Mouse (Mus musculus): ENCODE measurements around the gene Dmrtc2. TPM values are rescaled to one million over a fixed set of nuclear protein-coding genes. Genes with fewer than 3 reads are reported as not detected.

Dmrtc2 gene
- polyA plus RNA-seq, 1 experiment from 2014 or later, result 0.13 TPM

DNA sequence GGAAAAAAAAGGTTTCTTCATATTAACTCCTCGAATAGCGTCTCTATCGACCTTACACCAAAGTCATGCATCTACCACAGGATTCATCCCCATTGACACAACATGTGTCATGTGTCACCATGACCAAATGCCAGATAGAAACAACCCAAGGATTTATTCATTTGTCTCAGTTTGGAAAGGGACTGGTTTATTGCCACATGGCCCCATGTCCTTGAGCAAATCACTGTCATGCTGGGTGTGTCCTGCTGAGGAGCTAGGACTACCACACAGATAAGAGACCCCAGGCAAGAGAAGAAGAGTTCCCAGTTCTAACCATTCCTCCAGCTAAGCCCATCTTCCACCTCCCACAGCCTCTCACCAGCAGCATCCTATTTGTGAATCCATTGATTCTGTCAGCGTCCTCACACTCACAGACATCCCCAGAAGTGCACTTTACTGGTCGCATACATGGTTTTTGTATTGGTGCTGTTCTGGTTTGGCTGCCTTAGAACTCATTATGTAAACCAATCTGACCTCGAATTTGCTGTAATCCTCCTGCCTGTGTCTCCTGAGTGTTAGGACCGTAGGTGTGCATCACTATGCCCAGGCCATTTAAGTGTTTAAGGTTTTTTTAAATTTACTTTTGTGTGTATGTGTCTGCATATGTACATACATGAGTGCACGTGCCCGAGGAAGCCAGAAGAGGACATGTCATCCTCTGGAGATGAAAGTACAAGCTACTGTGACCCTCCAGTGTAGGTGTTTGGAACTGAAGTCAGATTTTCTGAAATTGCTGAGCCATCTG is 12.8 kb downstream of the Dmrtc2 start:
- ATAC-seq (replicated peaks), result no peak
- H3K36me3 ChIP-seq (replicated peaks), result peaks cover 8% of the 10 kb centered on the region
- H3K4me1 ChIP-seq, result peaks cover 23% of the 10 kb centered on the region
- no peak overlapping the region for H3K27ac ChIP-seq
- no peak overlapping the region for H3K9ac ChIP-seq
- H3K4me2 ChIP-seq, result no peak overlapping the region
- H3K9me3 ChIP-seq, result no peaks in the 10 kb centered on the region
- H3K27me3 ChIP-seq (replicated peaks), result no peaks in the 10 kb centered on the region
- 92% methylated on average over 9 of the region's 9 CpGs for WGBS
- no peak overlapping the region for H3K4me3 ChIP-seq

GRCm38 (mm10) chr7:24883896-24884692 is 14.2 kb downstream of the Dmrtc2 start, which contains the start of gene Rps19:
TSS of gene Rps19 (plus strand) at chr7:24884371.
- under 1% methylated on average over 57 of the region's 57 CpGs for WGBS
- Histone ChIP-seq H3K27me3 (replicated peaks) (no peaks in the 10 kb centered on the region), H3K9me3 (no peaks in the 10 kb centered on the region), H3K4me1 (peaks cover 23% of the 10 kb centered on the region), H3K36me3 (replicated peaks) (peaks cover 13% of the 10 kb centered on the region), H3K27ac (peak within 1 kb of the TSS; percentile 88), H3K4me3 (peak within 1 kb of the TSS; percentile 92), H3K4me2 (peak within 1 kb of the TSS; percentile 81), H3K9ac (peak within 1 kb of the TSS; percentile 99)
- ATAC-seq (replicated peaks), result peak; percentile 93

DNA sequence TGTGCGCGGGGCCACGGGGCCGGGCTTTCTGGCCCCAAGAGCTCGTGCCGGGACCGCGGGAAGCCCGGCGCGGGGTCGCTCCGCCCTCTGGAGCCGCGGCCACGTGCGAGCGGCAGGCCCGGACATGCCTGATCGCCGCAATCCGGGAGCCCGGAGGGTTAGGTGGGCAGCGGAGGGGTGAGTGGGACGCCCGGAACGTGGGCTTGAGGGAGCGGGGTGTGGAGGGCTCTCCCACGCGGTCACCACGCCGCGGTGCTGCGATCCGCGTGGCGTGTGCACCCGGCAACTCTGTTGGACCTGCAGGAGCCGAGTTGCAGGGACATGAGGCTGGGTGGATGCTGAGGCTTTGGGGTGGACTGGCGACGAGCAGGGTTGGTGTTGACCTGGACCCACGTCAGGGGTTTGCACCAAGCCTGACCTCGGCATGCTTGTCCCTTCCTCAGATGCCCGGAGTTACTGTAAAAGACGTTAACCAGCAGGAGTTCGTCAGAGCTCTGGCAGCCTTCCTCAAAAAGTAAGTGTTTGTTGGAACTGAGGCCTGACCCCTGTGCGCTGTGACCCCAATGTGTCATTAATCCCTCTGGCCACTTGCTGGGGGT is 14.9 kb downstream of the Dmrtc2 start:
- ATAC-seq (replicated peaks), result peak; percentile 16
- Histone ChIP-seq H3K9ac (peak overlapping the region; percentile 99), H3K27me3 (replicated peaks) (no peaks in the 10 kb centered on the region), H3K4me3 (peak overlapping the region; percentile 92), H3K27ac (peak overlapping the region; percentile 88), H3K9me3 (no peaks in the 10 kb centered on the region), H3K4me1 (peaks cover 23% of the 10 kb centered on the region), H3K36me3 (replicated peaks) (peaks cover 18% of the 10 kb centered on the region), H3K4me2 (peak overlapping the region; percentile 81)
- under 1% methylated on average over 47 of the region's 47 CpGs for WGBS

DNA sequence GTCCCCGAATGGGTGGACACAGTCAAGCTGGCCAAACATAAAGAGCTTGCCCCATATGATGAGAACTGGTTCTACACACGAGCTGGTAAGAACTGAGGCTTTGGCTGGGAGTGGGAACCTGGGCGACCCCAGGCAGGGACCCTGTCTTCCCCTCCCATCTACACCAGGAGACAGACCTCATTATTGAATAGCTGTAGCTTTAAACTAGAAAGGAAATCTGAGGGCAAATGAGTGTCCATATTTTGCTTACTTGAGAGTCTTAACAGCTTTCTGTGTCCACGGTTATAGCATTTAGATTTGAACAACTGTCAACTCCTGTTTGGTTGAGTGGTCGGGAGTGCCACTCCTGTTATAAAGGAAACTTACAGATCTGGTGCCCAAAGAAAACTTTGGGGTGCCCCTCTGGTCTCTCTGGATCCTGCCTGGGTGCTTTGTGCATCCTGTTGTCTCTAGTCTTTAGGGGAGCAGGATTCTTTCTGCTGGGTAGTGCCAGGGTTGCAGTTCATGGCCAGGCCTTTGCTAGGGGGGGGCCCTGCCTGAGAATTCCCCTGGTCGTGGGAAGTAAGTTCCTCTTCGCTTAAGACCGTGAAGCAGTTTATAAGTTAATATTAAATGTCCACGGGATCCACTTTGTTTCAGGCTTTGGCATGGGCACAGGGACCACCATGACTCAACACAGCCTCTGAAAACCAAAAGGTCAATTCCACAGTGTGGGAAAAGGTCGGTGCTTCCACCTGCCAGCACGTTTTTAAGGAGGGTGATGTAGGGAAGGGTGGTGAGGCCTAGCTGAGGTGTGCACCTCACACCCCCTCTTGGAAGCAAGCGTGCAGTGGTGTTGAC is 15.8 kb downstream of the Dmrtc2 start:
- H3K36me3 ChIP-seq (replicated peaks), result peaks cover 18% of the 10 kb centered on the region
- H3K9ac ChIP-seq, result peak overlapping the region; percentile 99
- no peaks in the 10 kb centered on the region for H3K9me3 ChIP-seq
- H3K4me2 ChIP-seq, result peak overlapping the region; percentile 81
- 45% methylated on average over 12 of the region's 12 CpGs for WGBS
- H3K4me1 ChIP-seq, result peaks cover 23% of the 10 kb centered on the region
- H3K27me3 ChIP-seq (replicated peaks), result no peaks in the 10 kb centered on the region
- ATAC-seq (replicated peaks), result no peak
- H3K4me3 ChIP-seq, result peak overlapping the region; percentile 92
- no peak overlapping the region for H3K27ac ChIP-seq

DNA sequence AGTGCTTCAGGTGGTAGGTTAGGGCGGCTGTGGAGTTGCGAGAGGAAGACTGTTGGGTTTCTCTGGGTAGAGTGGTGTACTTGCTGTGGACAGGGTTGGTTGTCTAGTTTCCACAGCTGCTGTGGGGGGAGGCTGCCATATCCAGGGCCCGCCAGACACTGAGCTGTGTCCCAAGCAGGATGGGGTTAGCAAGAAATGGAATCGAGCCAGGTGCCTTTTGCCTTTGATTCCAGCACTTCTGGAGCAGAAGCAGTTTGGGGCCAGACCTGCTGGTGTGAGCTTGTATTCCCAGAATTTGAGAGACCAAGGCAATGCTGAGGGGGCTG is 16.4 kb downstream of the Dmrtc2 start:
- peak overlapping the region; percentile 81 for H3K4me2 ChIP-seq
- peak overlapping the region; percentile 92 for H3K4me3 ChIP-seq
- H3K9ac ChIP-seq, result 0 out of 2 replicates have a peak overlapping the region, but pooled peaks have one; percentile 99
- peaks cover 18% of the 10 kb centered on the region for H3K36me3 ChIP-seq (replicated peaks)
- 76% methylated on average over 4 of the region's 4 CpGs for WGBS
- peaks cover 23% of the 10 kb centered on the region for H3K4me1 ChIP-seq
- ATAC-seq (replicated peaks), result no peak
- no peak overlapping the region for H3K27ac ChIP-seq
- H3K27me3 ChIP-seq (replicated peaks), result no peaks in the 10 kb centered on the region
- H3K9me3 ChIP-seq, result no peaks in the 10 kb centered on the region

GRCm38 (mm10) chr7:24887096-24887495 is 17.2 kb downstream of the Dmrtc2 start:
- Histone ChIP-seq H3K9ac (no peak overlapping the region; the same call in 1 of the 2 replicates), H3K4me3 (no peak overlapping the region), H3K27me3 (replicated peaks) (no peaks in the 10 kb centered on the region), H3K27ac (no peak overlapping the region), H3K36me3 (replicated peaks) (peaks cover 18% of the 10 kb centered on the region), H3K4me2 (no peak overlapping the region), H3K9me3 (no peaks in the 10 kb centered on the region), H3K4me1 (peaks cover 23% of the 10 kb centered on the region)
- ATAC-seq (replicated peaks), result no peak
- 78% methylated on average over 4 of the region's 4 CpGs for WGBS

DNA sequence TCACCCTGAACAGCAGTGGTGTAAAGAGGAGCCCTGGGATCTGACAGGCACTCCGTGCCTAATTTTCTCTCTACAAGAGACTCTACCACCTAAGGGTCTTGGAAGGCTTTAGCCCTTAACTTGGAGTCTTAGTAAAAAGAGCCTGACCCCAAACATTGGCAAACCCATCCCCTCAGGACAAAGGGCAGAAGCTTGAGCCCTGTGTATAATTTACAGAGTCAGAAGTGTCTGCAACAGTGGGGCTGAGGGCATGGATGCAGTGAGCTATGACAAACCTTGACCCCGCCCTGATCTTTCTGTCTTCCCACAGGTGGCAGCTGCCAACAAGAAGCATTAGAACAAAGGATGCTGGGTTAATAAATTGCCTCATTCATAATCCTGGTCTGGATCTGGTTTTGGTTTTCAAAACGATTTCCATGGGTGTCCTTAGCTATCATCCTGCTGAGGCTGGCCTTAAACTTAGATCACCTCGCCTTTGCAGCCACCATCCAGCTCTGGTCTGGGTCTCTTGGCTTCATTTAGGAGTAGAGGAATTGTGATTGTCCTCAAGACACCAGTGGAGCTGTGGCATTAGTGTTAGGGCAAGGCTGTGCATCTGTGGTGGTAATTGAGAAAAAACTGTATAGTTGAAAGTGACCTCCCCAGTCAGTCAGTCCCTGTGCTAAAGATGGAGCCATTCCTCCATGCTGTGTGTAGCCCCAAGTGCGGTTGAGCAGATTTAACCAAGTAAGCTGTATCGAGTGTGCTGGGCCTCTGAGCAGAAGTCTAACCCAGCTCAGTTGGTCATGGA is 19.8 kb downstream of the Dmrtc2 start:
- no peak overlapping the region for H3K4me2 ChIP-seq
- no peak overlapping the region for H3K27ac ChIP-seq
- no peaks in the 10 kb centered on the region for H3K27me3 ChIP-seq (replicated peaks)
- no peak overlapping the region for H3K9ac ChIP-seq
- H3K4me3 ChIP-seq, result no peak overlapping the region
- WGBS, result 82% methylated on average over 6 of the region's 6 CpGs
- ATAC-seq (replicated peaks), result no peak
- no peaks in the 10 kb centered on the region for H3K9me3 ChIP-seq
- peaks cover 23% of the 10 kb centered on the region for H3K4me1 ChIP-seq
- H3K36me3 ChIP-seq (replicated peaks), result peaks cover 18% of the 10 kb centered on the region

DNA sequence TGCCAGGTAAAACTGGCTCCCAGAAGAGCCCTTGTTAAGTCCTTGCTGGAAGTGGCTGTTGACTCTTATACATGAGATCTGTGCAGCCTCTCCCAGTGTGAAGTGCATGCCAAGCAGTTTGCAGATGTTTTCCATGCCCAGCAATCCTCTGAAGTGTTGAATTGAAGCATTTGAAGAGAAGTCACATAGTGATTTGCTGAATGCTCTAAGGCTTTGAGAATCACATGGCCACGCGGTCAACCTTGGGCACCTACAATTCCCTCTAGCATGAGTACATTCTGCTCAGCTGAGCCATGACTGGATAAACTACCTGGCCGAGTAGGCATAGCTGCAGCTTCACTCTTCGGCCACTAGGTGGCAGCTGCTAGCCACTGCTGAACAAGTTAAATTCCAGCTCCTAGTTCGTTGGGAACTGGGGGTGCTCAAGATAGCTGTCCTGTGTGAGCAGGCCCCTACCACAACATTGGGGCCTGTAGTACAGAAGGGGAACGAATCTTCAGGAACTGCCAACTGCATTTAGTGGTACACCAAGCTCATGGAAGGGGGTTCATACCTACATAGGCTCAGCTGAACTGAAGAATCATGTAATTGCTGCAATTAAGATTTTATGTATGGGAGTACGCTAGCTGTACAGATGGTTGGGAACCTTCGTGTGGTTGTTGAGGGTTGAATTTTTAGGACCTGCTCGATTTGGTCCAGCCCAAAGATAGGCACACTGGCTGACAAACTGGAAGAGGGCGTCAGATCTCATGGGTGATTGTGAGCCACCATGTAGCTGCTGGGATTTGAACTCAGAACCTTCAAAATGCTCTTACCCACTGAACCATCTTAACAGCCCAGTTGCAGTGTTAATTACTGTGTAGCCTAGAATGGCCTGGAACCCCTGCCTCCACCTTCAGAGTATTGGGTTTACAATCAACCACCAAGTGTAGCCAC is 20.7 kb downstream of the Dmrtc2 start:
- H3K36me3 ChIP-seq (replicated peaks), result peaks cover 18% of the 10 kb centered on the region
- H3K4me2 ChIP-seq, result no peak overlapping the region
- H3K4me3 ChIP-seq, result no peak overlapping the region
- no peak overlapping the region for H3K27ac ChIP-seq
- 29% methylated on average over 10 of the region's 10 CpGs for WGBS
- ATAC-seq (replicated peaks), result peak; percentile 50
- H3K9ac ChIP-seq, result no peak overlapping the region
- peaks cover 20% of the 10 kb centered on the region for H3K4me1 ChIP-seq
- no peaks in the 10 kb centered on the region for H3K27me3 ChIP-seq (replicated peaks)
- no peaks in the 10 kb centered on the region for H3K9me3 ChIP-seq

DNA sequence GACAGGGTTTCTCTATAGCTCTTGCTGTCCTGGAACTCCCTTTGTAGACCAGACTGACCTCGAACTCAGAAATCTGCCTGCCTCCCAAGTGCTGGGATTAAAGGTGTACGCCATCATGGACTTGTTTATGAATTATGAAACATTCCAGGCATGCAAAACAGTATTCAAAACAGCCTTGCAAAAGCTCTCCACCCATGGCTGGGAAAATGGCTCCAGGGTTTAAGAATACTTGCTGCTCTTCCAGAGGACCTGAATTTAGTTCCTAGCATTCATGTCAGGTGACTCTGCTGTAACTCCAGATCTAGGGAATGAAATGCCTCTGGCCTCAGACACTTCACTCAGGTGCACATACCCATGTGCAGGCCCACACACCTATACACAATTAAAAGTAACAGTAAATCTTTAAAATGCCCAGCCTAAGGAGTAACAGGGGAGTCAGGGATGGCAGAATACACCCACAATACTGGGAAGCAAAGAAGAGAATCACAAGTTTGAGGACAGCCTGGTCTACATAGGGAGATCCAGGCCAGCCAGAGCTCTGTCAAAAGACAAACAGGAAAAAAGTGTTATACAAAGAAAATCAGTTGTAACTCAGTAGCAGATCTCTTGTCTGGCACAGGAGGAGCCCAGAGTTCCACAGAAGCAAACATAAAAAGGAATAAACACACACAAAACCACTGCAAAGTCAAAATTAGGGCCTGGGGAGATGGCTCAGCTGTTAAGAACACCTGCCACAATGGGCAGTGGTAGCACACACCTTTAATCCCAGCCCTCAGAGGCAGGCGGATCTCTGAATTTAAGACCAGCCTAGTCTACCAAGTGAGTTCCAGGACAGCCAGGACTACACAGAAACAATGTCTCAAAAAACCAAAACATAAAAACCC is 21.6 kb downstream of the Dmrtc2 start:
- H3K4me2 ChIP-seq, result no peak overlapping the region
- H3K36me3 ChIP-seq (replicated peaks), result peaks cover 18% of the 10 kb centered on the region
- H3K27ac ChIP-seq, result no peak overlapping the region
- 65% methylated on average over 3 of the region's 3 CpGs for WGBS
- H3K27me3 ChIP-seq (replicated peaks), result no peaks in the 10 kb centered on the region
- H3K4me1 ChIP-seq, result peaks cover 10% of the 10 kb centered on the region
- no peak for ATAC-seq (replicated peaks)
- no peak overlapping the region for H3K4me3 ChIP-seq
- H3K9me3 ChIP-seq, result no peaks in the 10 kb centered on the region
- no peak overlapping the region for H3K9ac ChIP-seq

GRCm38 (mm10) chr7:24892125-24892583 is 22.3 kb downstream of the Dmrtc2 start:
- no peak overlapping the region for H3K4me2 ChIP-seq
- no peak overlapping the region for H3K9ac ChIP-seq
- 68% methylated on average over 2 of the region's 2 CpGs for WGBS
- peaks cover 4% of the 10 kb centered on the region; the same call in 1 of the 2 replicates for H3K4me1 ChIP-seq
- H3K36me3 ChIP-seq (replicated peaks), result peaks cover 14% of the 10 kb centered on the region
- no peaks in the 10 kb centered on the region for H3K27me3 ChIP-seq (replicated peaks)
- H3K9me3 ChIP-seq, result no peaks in the 10 kb centered on the region
- ATAC-seq (replicated peaks), result no peak
- H3K27ac ChIP-seq, result no peak overlapping the region
- H3K4me3 ChIP-seq, result no peak overlapping the region

Data from midbrain, embryonic 15.5 days (tissue).